Mouse (Mus musculus): ENCODE measurements around the gene Ccdc153. TPM values are rescaled to one million over a fixed set of nuclear protein-coding genes. Genes with fewer than 3 reads are reported as not detected.

Ccdc153 gene
- total RNA-seq, 2 experiments from 2014 or later = not detected

DNA sequence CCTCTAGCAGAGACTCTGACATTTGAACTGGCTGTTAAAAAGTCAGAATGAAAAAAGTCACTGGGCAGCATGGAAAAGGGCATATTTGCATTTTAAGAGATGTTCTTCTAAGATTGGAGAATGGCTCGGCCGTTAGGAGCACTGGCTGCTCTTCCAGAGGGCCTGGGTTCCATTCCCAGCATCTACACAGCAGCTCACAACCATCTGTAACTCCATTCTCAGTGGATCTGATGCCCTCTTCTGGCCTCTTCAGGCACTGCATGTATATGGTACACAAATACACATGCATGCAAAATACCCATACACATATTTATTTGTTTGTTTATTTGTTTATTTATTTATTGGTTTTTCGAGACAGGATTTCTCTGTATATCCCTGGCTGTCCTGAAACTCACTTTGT is 28.6 kb downstream of the Ccdc153 start:
- ATAC-seq (replicated peaks; ENCODE audit: low FRiP score, poor library complexity, severe bottlenecking) = no peak

DNA sequence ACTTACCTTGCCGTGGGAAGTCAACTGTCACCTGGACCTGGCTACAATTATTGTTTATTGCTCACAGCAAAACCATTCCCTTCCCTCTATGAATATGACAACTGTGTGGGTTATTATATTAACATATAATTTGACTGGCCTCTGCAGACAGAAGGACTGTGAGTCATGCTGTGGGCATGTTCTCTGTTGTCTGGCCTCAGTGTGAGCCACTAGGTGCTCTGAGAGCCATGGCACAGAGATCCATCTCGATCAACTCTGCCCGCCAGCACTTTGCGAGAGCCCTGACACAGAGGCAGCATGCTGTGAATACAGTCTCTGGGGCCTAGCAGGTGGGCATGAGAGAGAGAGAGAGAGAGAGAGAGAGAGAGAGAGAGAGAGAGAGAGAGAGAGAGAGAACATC is 29.5 kb downstream of the Ccdc153 start:
- ATAC-seq (replicated peaks; ENCODE audit: low FRiP score, poor library complexity, severe bottlenecking) = no peak

DNA sequence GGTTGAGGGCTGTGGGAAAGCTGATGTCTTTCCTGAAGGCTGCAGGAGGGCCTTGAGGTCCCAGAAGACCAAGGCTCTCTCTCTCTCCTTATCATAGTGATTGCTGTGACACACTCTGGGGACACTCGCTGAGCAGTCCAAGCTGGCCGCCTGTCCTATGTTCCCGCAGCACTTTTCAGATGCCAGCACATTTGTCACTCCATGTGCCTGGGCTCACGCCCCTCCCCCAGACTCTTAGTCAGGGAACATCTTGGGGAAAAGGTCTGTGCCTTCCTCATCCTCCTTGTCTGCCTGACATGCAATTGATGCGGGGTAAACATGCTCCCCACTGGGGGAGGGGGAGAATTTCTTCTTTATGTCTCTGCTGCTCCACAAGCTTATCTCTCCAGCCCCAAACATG is 42.7 kb downstream of the Ccdc153 start:
- no peak for ATAC-seq (replicated peaks; ENCODE audit: low FRiP score, poor library complexity, severe bottlenecking)

DNA sequence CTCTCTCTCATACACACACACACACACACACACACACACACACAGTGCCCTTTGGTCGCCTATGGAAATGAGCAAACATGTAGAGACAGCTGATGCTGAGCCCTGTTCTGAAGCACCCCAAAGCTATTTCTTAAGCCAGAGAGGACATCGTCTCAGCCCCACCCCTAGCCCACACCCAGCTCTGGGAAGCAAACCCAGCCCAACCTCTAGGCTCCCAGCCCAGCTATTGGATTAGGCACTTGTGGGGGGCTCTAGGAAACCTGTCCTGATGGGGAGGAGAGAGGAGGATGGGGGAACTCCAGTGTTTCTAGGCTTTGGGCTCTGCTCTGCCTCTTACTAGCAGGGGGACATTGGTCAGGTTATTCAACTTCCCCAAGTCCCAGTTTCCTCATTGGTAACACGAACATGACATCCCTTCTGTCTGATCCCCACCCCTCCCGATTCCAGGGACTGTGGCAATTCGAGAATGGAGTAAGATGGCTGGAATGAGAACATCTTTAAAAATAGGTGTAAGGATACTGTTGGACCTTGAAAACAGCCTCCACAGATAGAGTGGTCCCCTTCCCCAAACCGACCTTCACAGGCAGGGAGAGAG is 45.9 kb downstream of the Ccdc153 start:
- peak; percentile 66 for ATAC-seq (replicated peaks; ENCODE audit: low FRiP score, poor library complexity, severe bottlenecking)

GRCm38 (mm10) chr9:44287003-44287400 is 46.5 kb downstream of the Ccdc153 start:
- peak; percentile 17; the same call in 1 of the 2 replicates for ATAC-seq (replicated peaks; ENCODE audit: low FRiP score, poor library complexity, severe bottlenecking)

- peak; percentile 56 for ATAC-seq (replicated peaks; ENCODE audit: low FRiP score, poor library complexity, severe bottlenecking)
Observed at GRCm38 (mm10) chr9:44287401-44288075, 47.1 kb downstream of the Ccdc153 start.

GRCm38 (mm10) chr9:44288076-44288958 is 47.8 kb downstream of the Ccdc153 start, which contains the start of gene Abcg4:
Abcg4 (minus strand) TSS chr9:44288615.
- peak; percentile 74 for ATAC-seq (replicated peaks; ENCODE audit: low FRiP score, poor library complexity, severe bottlenecking)

DNA sequence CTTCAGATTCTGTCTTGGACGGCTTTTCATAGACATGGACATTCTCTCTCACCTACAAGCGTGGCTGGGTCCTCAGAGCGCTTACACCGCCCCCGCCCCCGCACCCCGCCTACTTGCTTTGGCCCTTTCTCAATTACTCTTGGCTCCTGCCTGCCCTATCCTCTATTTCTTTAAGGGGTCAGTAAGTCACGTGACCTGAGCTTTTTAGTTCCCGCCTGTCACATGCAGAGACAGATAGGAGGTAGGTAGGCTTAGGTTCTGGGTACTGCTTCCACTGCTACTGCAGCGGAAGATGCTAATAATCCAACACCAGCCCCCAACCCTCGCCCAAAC is 48.4 kb downstream of the Ccdc153 start:
- peak; percentile 32 for ATAC-seq (replicated peaks; ENCODE audit: low FRiP score, poor library complexity, severe bottlenecking)

DNA sequence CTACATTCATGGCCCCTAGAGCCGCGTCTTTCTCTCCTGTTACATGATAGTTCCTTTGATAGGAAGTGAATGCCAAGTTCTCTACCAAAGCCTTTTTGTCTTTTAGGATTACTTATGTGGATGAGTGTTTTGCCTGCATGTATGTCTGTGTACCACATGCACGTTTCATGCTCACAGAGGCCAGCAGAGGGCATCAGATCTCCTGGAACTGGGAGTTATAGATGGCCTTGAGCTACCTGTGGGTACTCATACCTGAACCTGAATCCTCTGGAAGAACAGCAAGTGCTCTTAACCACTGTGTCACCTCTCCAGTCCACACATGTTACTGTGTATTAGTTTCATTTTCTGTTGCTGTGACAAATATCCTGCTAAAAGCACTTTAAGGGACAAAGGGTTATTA is 52.0 kb downstream of the Ccdc153 start:
- no peak for ATAC-seq (replicated peaks; ENCODE audit: low FRiP score, poor library complexity, severe bottlenecking)

Other genes starting within 250 kb of the Ccdc153 start
- gene Thy1, start 197.3 kb upstream of the Ccdc153 start, total RNA-seq (2015; ENCODE audit: low replicate concordance) = 11.9 and 33.1 TPM in 2 replicates
- 1.0 and 7.8 TPM in 2 replicates for gene Thy1, start 197.3 kb upstream of the Ccdc153 start, total RNA-seq (2017; ENCODE audit: low replicate concordance)
- not detected in 2 replicates for gene Usp2, start 173.7 kb upstream of the Ccdc153 start, total RNA-seq (2015; ENCODE audit: low replicate concordance)
- 1.8 TPM in 1 of 2 replicates, not detected in the other for gene Usp2, start 173.7 kb upstream of the Ccdc153 start, total RNA-seq (2017; ENCODE audit: low replicate concordance)
- gene Mfrp, start 138.9 kb upstream of the Ccdc153 start, total RNA-seq (2015; ENCODE audit: low replicate concordance) = not detected in 2 replicates
- gene Mfrp, start 138.9 kb upstream of the Ccdc153 start, total RNA-seq (2017; ENCODE audit: low replicate concordance) = not detected in 2 replicates
- gene C1qtnf5, start 133.4 kb upstream of the Ccdc153 start, total RNA-seq (2015; ENCODE audit: low replicate concordance) = not detected in 2 replicates
- 1.4 TPM in 1 of 2 replicates, not detected in the other for gene C1qtnf5, start 133.4 kb upstream of the Ccdc153 start, total RNA-seq (2017; ENCODE audit: low replicate concordance)
- gene Gm49380, start 127.2 kb upstream of the Ccdc153 start, total RNA-seq (2015; ENCODE audit: low replicate concordance) = not detected in 2 replicates
- 1.4 TPM in 1 of 2 replicates, not detected in the other for gene Gm49380, start 127.2 kb upstream of the Ccdc153 start, total RNA-seq (2017; ENCODE audit: low replicate concordance)
- gene Rnf26, start 127.2 kb upstream of the Ccdc153 start, total RNA-seq (2015; ENCODE audit: low replicate concordance) = 83.4 and 94.4 TPM in 2 replicates
- gene Rnf26, start 127.2 kb upstream of the Ccdc153 start, total RNA-seq (2017; ENCODE audit: low replicate concordance) = 43.9 and 53.3 TPM in 2 replicates
- not detected in 2 replicates for gene Mcam, start 106.2 kb upstream of the Ccdc153 start, total RNA-seq (2015; ENCODE audit: low replicate concordance)
- gene Mcam, start 106.2 kb upstream of the Ccdc153 start, total RNA-seq (2017; ENCODE audit: low replicate concordance) = 0.30 TPM in 1 of 2 replicates, not detected in the other
- 43.2 TPM in 2 replicates for gene Cbl, start 6.6 kb upstream of the Ccdc153 start, total RNA-seq (2015; ENCODE audit: low replicate concordance)
- gene Cbl, start 6.6 kb upstream of the Ccdc153 start, total RNA-seq (2017; ENCODE audit: low replicate concordance) = 16.2 and 21.3 TPM in 2 replicates
- gene Pdzd3, start 10.8 kb downstream of the Ccdc153 start, total RNA-seq (2015; ENCODE audit: low replicate concordance) = not detected in 2 replicates
- gene Pdzd3, start 10.8 kb downstream of the Ccdc153 start, total RNA-seq (2017; ENCODE audit: low replicate concordance) = not detected in 2 replicates
- 0.84 and 2.5 TPM in 2 replicates for gene Nlrx1, start 27.9 kb downstream of the Ccdc153 start, total RNA-seq (2015; ENCODE audit: low replicate concordance)
- 1.2 and 2.6 TPM in 2 replicates for gene Nlrx1, start 27.9 kb downstream of the Ccdc153 start, total RNA-seq (2017; ENCODE audit: low replicate concordance)
- 314 and 326 TPM in 2 replicates for gene Abcg4, start 47.9 kb downstream of the Ccdc153 start, total RNA-seq (2015; ENCODE audit: low replicate concordance)
- 111 and 113 TPM in 2 replicates for gene Abcg4, start 47.9 kb downstream of the Ccdc153 start, total RNA-seq (2017; ENCODE audit: low replicate concordance)
- 37.5 and 59.1 TPM in 2 replicates for gene Hinfp, start 65.0 kb downstream of the Ccdc153 start, total RNA-seq (2015; ENCODE audit: low replicate concordance)
- 35.2 and 65.6 TPM in 2 replicates for gene Hinfp, start 65.0 kb downstream of the Ccdc153 start, total RNA-seq (2017; ENCODE audit: low replicate concordance)
- 46.1 and 54.8 TPM in 2 replicates for gene C2cd2l, start 79.6 kb downstream of the Ccdc153 start, total RNA-seq (2015; ENCODE audit: low replicate concordance)
- gene C2cd2l, start 79.6 kb downstream of the Ccdc153 start, total RNA-seq (2017; ENCODE audit: low replicate concordance) = 70.0 and 83.0 TPM in 2 replicates
- gene Dpagt1, start 85.3 kb downstream of the Ccdc153 start, total RNA-seq (2015; ENCODE audit: low replicate concordance) = 5.4 and 11.5 TPM in 2 replicates
- gene Dpagt1, start 85.3 kb downstream of the Ccdc153 start, total RNA-seq (2017; ENCODE audit: low replicate concordance) = 1.0 and 7.8 TPM in 2 replicates
- 455 and 495 TPM in 2 replicates for gene H2afx, start 94.0 kb downstream of the Ccdc153 start, total RNA-seq (2015; ENCODE audit: low replicate concordance)
- gene H2afx, start 94.0 kb downstream of the Ccdc153 start, total RNA-seq (2017; ENCODE audit: low replicate concordance) = 1,704 and 2,100 TPM in 2 replicates
- 2,720 and 2,790 TPM in 2 replicates for gene Hmbs, start 103.6 kb downstream of the Ccdc153 start, total RNA-seq (2015; ENCODE audit: low replicate concordance)
- gene Hmbs, start 103.6 kb downstream of the Ccdc153 start, total RNA-seq (2017; ENCODE audit: low replicate concordance) = 1,215 and 1,747 TPM in 2 replicates
- 2.5 and 6.7 TPM in 2 replicates for gene Vps11, start 121.0 kb downstream of the Ccdc153 start, total RNA-seq (2015; ENCODE audit: low replicate concordance)
- gene Vps11, start 121.0 kb downstream of the Ccdc153 start, total RNA-seq (2017; ENCODE audit: low replicate concordance) = 9.5 and 15.7 TPM in 2 replicates
- gene Hyou1, start 138.8 kb downstream of the Ccdc153 start, total RNA-seq (2015; ENCODE audit: low replicate concordance) = 15.1 and 40.0 TPM in 2 replicates
- 25.1 and 34.4 TPM in 2 replicates for gene Hyou1, start 138.8 kb downstream of the Ccdc153 start, total RNA-seq (2017; ENCODE audit: low replicate concordance)
- 0.72 and 5.0 TPM in 2 replicates for gene Slc37a4, start 156.2 kb downstream of the Ccdc153 start, total RNA-seq (2015; ENCODE audit: low replicate concordance)
- gene Slc37a4, start 156.2 kb downstream of the Ccdc153 start, total RNA-seq (2017; ENCODE audit: low replicate concordance) = 9.1 and 16.1 TPM in 2 replicates
- 682 and 851 TPM in 2 replicates for gene Rps25, start 166.5 kb downstream of the Ccdc153 start, total RNA-seq (2015; ENCODE audit: low replicate concordance)
- 327 and 425 TPM in 2 replicates for gene Rps25, start 166.5 kb downstream of the Ccdc153 start, total RNA-seq (2017; ENCODE audit: low replicate concordance)
- 19.5 and 34.8 TPM in 2 replicates for gene Trappc4, start 166.9 kb downstream of the Ccdc153 start, total RNA-seq (2015; ENCODE audit: low replicate concordance)
- gene Trappc4, start 166.9 kb downstream of the Ccdc153 start, total RNA-seq (2017; ENCODE audit: low replicate concordance) = 5.8 and 52.0 TPM in 2 replicates
- 32.1 and 61.2 TPM in 2 replicates for gene Ccdc84, start 177.9 kb downstream of the Ccdc153 start, total RNA-seq (2015; ENCODE audit: low replicate concordance)
- gene Ccdc84, start 177.9 kb downstream of the Ccdc153 start, total RNA-seq (2017; ENCODE audit: low replicate concordance) = 25.3 and 25.9 TPM in 2 replicates
- gene Foxr1, start 200.5 kb downstream of the Ccdc153 start, total RNA-seq (2015; ENCODE audit: low replicate concordance) = not detected in 2 replicates
- not detected in 2 replicates for gene Foxr1, start 200.5 kb downstream of the Ccdc153 start, total RNA-seq (2017; ENCODE audit: low replicate concordance)
- gene Upk2, start 214.3 kb downstream of the Ccdc153 start, total RNA-seq (2015; ENCODE audit: low replicate concordance) = not detected in 2 replicates
- gene Upk2, start 214.3 kb downstream of the Ccdc153 start, total RNA-seq (2017; ENCODE audit: low replicate concordance) = not detected in 2 replicates
- 0.36 and 2.5 TPM in 2 replicates for gene Bcl9l, start 242.1 kb downstream of the Ccdc153 start, total RNA-seq (2015; ENCODE audit: low replicate concordance)
- gene Bcl9l, start 242.1 kb downstream of the Ccdc153 start, total RNA-seq (2017; ENCODE audit: low replicate concordance) = 1.2 and 1.7 TPM in 2 replicates